Mouse (Mus musculus) liver, postnatal 0 days (tissue): ENCODE measurements at regions not wholly inside any gene's neighbourhood (a gene's known extent, or its start where the extent isn't known, plus 50 kb on each side); places are given as distances from the start of the nearest gene placed in this dataset.

Experiments
- CTCF ChIP-seq: sonication (generic); IDR thresholded peaks from 2 replicates; pipeline ENCODE4 v1.5.1; 2016; ENCODE audit warnings: antibody characterized with exemption, low read depth
- EP300 ChIP-seq: IDR thresholded peaks from 2 replicates; pipeline ENCODE4 v1.6.1; 2016; ENCODE audit warnings: antibody characterized with exemption, low read depth, mild to moderate bottlenecking

DNA sequence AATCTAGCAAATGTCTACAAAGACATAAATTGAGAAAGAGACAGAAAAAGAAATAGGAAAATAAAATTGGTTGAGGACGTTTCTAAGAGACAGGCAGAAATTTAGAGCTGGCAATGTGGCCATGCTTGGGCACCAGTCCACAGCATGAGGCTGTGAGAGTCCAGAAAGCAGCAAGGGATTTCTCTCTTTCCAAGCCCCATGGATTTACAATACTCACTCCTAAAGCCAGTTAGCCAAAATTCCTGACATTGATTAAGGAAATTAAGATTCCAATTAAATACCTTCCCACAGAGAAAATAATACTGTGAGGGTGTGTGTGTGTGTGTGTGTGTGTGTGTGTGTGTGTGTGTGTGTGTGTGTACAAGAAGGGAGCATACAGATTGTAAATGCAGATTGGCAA, 61.5 kb upstream of the Ppp1r9a start:
- TF ChIP-seq CTCF (no peak), EP300 (no peak)
